8 mouse cellular contexts compared by ENCODE assay signal in genomic region chr1:172324725-172325124, GRCm38 (mm10). TPM values are rescaled to one million over a fixed set of nuclear protein-coding genes. Genes with fewer than 3 reads are reported as not detected.
DNase-seq lines count a peak whose midpoint lies in the region; ATAC-seq and TF ChIP-seq lines count a peak whose summit lies in the region.

No protein-coding gene starts in this region.

- peak; percentile 53 for DNase-seq in ovary, adult 18-20 months (ENCODE audit: low spot score)
- no peak for DNase-seq in ovary, postnatal 10 days (ENCODE audit: low spot score)
- DNase-seq in cerebellum, adult 8-10 months, result peak; percentile 87
- DNase-seq in forebrain, postnatal 0 days, result peak; percentile 82
- peak; percentile 50 for DNase-seq in liver, adult 2 months (ENCODE audit: extremely low read depth, low read depth, low spot score)
- DNase-seq in neural tube, embryonic 11.5 days (ENCODE audit: low spot score), result peak; percentile 83

- 15% methylated on average over 7 of the region's 7 CpGs for WGBS in forebrain, postnatal 0 days
- 12% methylated on average over 7 of the region's 7 CpGs for WGBS in intestine, embryonic 16.5 days
- 24% methylated on average over 7 of the region's 7 CpGs for WGBS in liver, adult 2 months
- WGBS in neural tube, embryonic 11.5 days, result 15% methylated on average over 7 of the region's 7 CpGs
- 16% methylated on average over 7 of the region's 7 CpGs for WGBS in stomach, embryonic 16.5 days

- no peaks in the 10 kb centered on the region for H3K9me3 ChIP-seq in forebrain, postnatal 0 days (ENCODE audit: low read length)
- H3K9me3 ChIP-seq in intestine, embryonic 16.5 days (ENCODE audit: control insufficient read depth, low read length), result peaks cover 3% of the 10 kb centered on the region; the same call in 1 of the 2 replicates
- no peaks in the 10 kb centered on the region for H3K9me3 ChIP-seq in neural tube, embryonic 11.5 days (ENCODE audit: control insufficient read depth, low read length)
- H3K9me3 ChIP-seq in stomach, embryonic 16.5 days (replicated peaks; ENCODE audit: control insufficient read depth, low read length), result no peaks in the 10 kb centered on the region

- peak; percentile 88 for TF ChIP-seq CTCF in forebrain, postnatal 0 days (IDR thresholded peaks at IDR 0.05; ENCODE audit: low read depth)
- peak; percentile 96 for TF ChIP-seq CTCF in liver, adult 2 months (IDR thresholded peaks at IDR 0.05; ENCODE audit: low read depth, low read length)

- peak; percentile 30 for ATAC-seq in forebrain, postnatal 0 days
- peak; percentile 55 for ATAC-seq in intestine, embryonic 16.5 days
- ATAC-seq in neural tube, embryonic 11.5 days (ENCODE audit: insufficient read depth, low FRiP score, low TSS enrichment), result 0 out of 2 replicates have a peak, but pooled peaks have one; percentile 3
- peak; percentile 48; the same call in 1 of the 2 replicates for ATAC-seq in stomach, embryonic 16.5 days (ENCODE audit: insufficient read depth, low FRiP score)

- H3K27me3 ChIP-seq in forebrain, postnatal 0 days (ENCODE audit: insufficient read depth, low read length), result no peaks in the 10 kb centered on the region
- peaks cover 43% of the 10 kb centered on the region for H3K27me3 ChIP-seq in intestine, embryonic 16.5 days (replicated peaks; ENCODE audit: control insufficient read depth, insufficient read depth, low read length)
- H3K27me3 ChIP-seq in liver, adult 2 months (ENCODE audit: control insufficient read depth, insufficient read depth, low read length), result peaks cover 6% of the 10 kb centered on the region; the same call in 1 of the 2 replicates
- H3K27me3 ChIP-seq in neural tube, embryonic 11.5 days (ENCODE audit: control insufficient read depth, insufficient read depth, low read length), result peaks cover 16% of the 10 kb centered on the region
- H3K27me3 ChIP-seq in stomach, embryonic 16.5 days (ENCODE audit: control insufficient read depth, insufficient read depth, low read length), result peaks cover 45% of the 10 kb centered on the region

- no peak overlapping the region for H3K9ac ChIP-seq in forebrain, postnatal 0 days
- H3K9ac ChIP-seq in intestine, embryonic 16.5 days (ENCODE audit: low read depth, low read length), result no peak overlapping the region
- no peak overlapping the region for H3K9ac ChIP-seq in liver, adult 2 months (ENCODE audit: low read depth, low read length)
- H3K9ac ChIP-seq in neural tube, embryonic 11.5 days (ENCODE audit: low read length), result no peak overlapping the region
- no peak overlapping the region for H3K9ac ChIP-seq in stomach, embryonic 16.5 days (ENCODE audit: low read length)

- H3K4me2 ChIP-seq in forebrain, postnatal 0 days (ENCODE audit: low read depth), result no peak overlapping the region
- no peak overlapping the region for H3K4me2 ChIP-seq in intestine, embryonic 16.5 days (ENCODE audit: low read depth, low read length)
- H3K4me2 ChIP-seq in neural tube, embryonic 11.5 days (ENCODE audit: low read depth), result no peak overlapping the region
- no peak overlapping the region for H3K4me2 ChIP-seq in stomach, embryonic 16.5 days (ENCODE audit: low read depth, low read length)

- peaks cover 3% of the 10 kb centered on the region; the same call in 1 of the 2 replicates for H3K36me3 ChIP-seq in forebrain, postnatal 0 days (ENCODE audit: insufficient read depth)
- no peaks in the 10 kb centered on the region for H3K36me3 ChIP-seq in intestine, embryonic 16.5 days (ENCODE audit: control insufficient read depth, insufficient read depth, low read length)
- no peaks in the 10 kb centered on the region for H3K36me3 ChIP-seq in liver, adult 2 months (ENCODE audit: control insufficient read depth, insufficient read depth, low read length)
- no peaks in the 10 kb centered on the region for H3K36me3 ChIP-seq in neural tube, embryonic 11.5 days (ENCODE audit: control insufficient read depth, insufficient read depth, low read length)
- no peaks in the 10 kb centered on the region for H3K36me3 ChIP-seq in stomach, embryonic 16.5 days (ENCODE audit: control insufficient read depth, insufficient read depth, low read length)

- H3K4me3 ChIP-seq in forebrain, postnatal 0 days (ENCODE audit: low read depth, low read length), result no peak overlapping the region
- no peak overlapping the region for H3K4me3 ChIP-seq in intestine, embryonic 16.5 days (ENCODE audit: low read length)
- H3K4me3 ChIP-seq in liver, adult 2 months (ENCODE audit: insufficient read depth, low read depth, low read length), result no peak overlapping the region
- H3K4me3 ChIP-seq in neural tube, embryonic 11.5 days (ENCODE audit: low read depth, low read length), result no peak overlapping the region
- no peak overlapping the region for H3K4me3 ChIP-seq in stomach, embryonic 16.5 days (replicated peaks; ENCODE audit: low read length)

- H3K79me2 ChIP-seq in liver, adult 2 months (ENCODE audit: control insufficient read depth, insufficient read depth, low read length), result no peaks in the 10 kb centered on the region

- H3K4me1 ChIP-seq in forebrain, postnatal 0 days (ENCODE audit: insufficient read depth), result peaks cover 23% of the 10 kb centered on the region
- peaks cover 10% of the 10 kb centered on the region for H3K4me1 ChIP-seq in intestine, embryonic 16.5 days (ENCODE audit: control insufficient read depth, insufficient read depth, low read length)
- H3K4me1 ChIP-seq in liver, adult 2 months (ENCODE audit: control insufficient read depth, insufficient read depth, low read length), result peaks cover 1% of the 10 kb centered on the region; the same call in 1 of the 2 replicates
- peaks cover 20% of the 10 kb centered on the region for H3K4me1 ChIP-seq in neural tube, embryonic 11.5 days (ENCODE audit: control insufficient read depth, insufficient read depth, low read length)
- H3K4me1 ChIP-seq in stomach, embryonic 16.5 days (ENCODE audit: control insufficient read depth, insufficient read depth, low read length), result 0 out of 2 replicates have a peak, but pooled peaks cover 11% of the 10 kb centered on the region

- 0 out of 2 replicates have a peak overlapping the region, but pooled peaks have one; percentile 30 for H3K27ac ChIP-seq in forebrain, postnatal 0 days (ENCODE audit: low read depth, low read length)
- H3K27ac ChIP-seq in intestine, embryonic 16.5 days (ENCODE audit: low read length), result no peak overlapping the region
- H3K27ac ChIP-seq in liver, adult 2 months (replicated peaks; ENCODE audit: insufficient read depth, low read depth, low read length), result no peak overlapping the region
- no peak overlapping the region for H3K27ac ChIP-seq in neural tube, embryonic 11.5 days (ENCODE audit: low read depth, low read length)
- no peak overlapping the region for H3K27ac ChIP-seq in stomach, embryonic 16.5 days (ENCODE audit: low read length)

- TF ChIP-seq POLR2A in liver, adult 2 months (IDR thresholded peaks at IDR 0.05; ENCODE audit: extremely low read depth, insufficient read depth, low read length), result no peak

RNA-seq across cellular contexts. Expression of gene Kcnj9, which starts 4.4 kb away (rescaled TPM):
- total RNA-seq in forebrain, postnatal 0 days (2014; rRNA removed), result 7.5 and 8.6 TPM in 2 replicates
- 2.9 and 4.8 TPM in 2 replicates for polyA plus RNA-seq in forebrain, postnatal 0 days (2015; fragmentation: Nextera tagmentation; extraction: Ambion mirVana)
- not detected in 2 replicates for polyA plus RNA-seq in intestine, embryonic 16.5 days (2015; fragmentation: Nextera tagmentation; extraction: Ambion mirVana)
- total RNA-seq in liver, adult 2 months (2014; rRNA removed), result 0.09 and 0.20 TPM in 2 replicates
- polyA plus RNA-seq in liver, adult 2 months (2012; rRNA removed), result 0.02 and 0.09 TPM in 2 replicates
- polyA plus RNA-seq in neural tube, embryonic 11.5 days (2014; fragmentation: Nextera tagmentation; extraction: Ambion mirVana), result 0.30 and 0.84 TPM in 2 replicates
- 0.07 TPM in 1 of 2 replicates, not detected in the other for polyA plus RNA-seq in stomach, embryonic 16.5 days (2015; fragmentation: Nextera tagmentation; extraction: Ambion mirVana)

RNA-seq across cellular contexts. Expression of gene Kcnj10, which starts 16.3 kb away (rescaled TPM):
- 3.2 and 4.1 TPM in 2 replicates for total RNA-seq in forebrain, postnatal 0 days (2014; rRNA removed)
- polyA plus RNA-seq in forebrain, postnatal 0 days (2015; fragmentation: Nextera tagmentation; extraction: Ambion mirVana), result 1.4 and 2.9 TPM in 2 replicates
- 0.07 and 0.10 TPM in 2 replicates for polyA plus RNA-seq in intestine, embryonic 16.5 days (2015; fragmentation: Nextera tagmentation; extraction: Ambion mirVana)
- 0.37 and 0.47 TPM in 2 replicates for total RNA-seq in liver, adult 2 months (2014; rRNA removed)
- polyA plus RNA-seq in liver, adult 2 months (2012; rRNA removed), result 0.34 and 0.39 TPM in 2 replicates
- 0.85 and 0.93 TPM in 2 replicates for polyA plus RNA-seq in neural tube, embryonic 11.5 days (2014; fragmentation: Nextera tagmentation; extraction: Ambion mirVana)
- polyA plus RNA-seq in stomach, embryonic 16.5 days (2015; fragmentation: Nextera tagmentation; extraction: Ambion mirVana), result 0.07 and 0.19 TPM in 2 replicates

RNA-seq across cellular contexts. Expression of gene Atp1a2, which starts 26.9 kb away (rescaled TPM):
- 213 and 294 TPM in 2 replicates for total RNA-seq in forebrain, postnatal 0 days (2014; rRNA removed)
- 54.4 and 75.2 TPM in 2 replicates for polyA plus RNA-seq in forebrain, postnatal 0 days (2015; fragmentation: Nextera tagmentation; extraction: Ambion mirVana)
- polyA plus RNA-seq in intestine, embryonic 16.5 days (2015; fragmentation: Nextera tagmentation; extraction: Ambion mirVana), result 3.1 and 3.2 TPM in 2 replicates
- 0.92 and 0.94 TPM in 2 replicates for total RNA-seq in liver, adult 2 months (2014; rRNA removed)
- 0.37 and 0.59 TPM in 2 replicates for polyA plus RNA-seq in liver, adult 2 months (2012; rRNA removed)
- 1.3 and 1.6 TPM in 2 replicates for polyA plus RNA-seq in neural tube, embryonic 11.5 days (2014; fragmentation: Nextera tagmentation; extraction: Ambion mirVana)
- 5.7 and 7.5 TPM in 2 replicates for polyA plus RNA-seq in stomach, embryonic 16.5 days (2015; fragmentation: Nextera tagmentation; extraction: Ambion mirVana)

RNA-seq across cellular contexts. Expression of gene Pigm, which starts 51.6 kb away (rescaled TPM):
- total RNA-seq in forebrain, postnatal 0 days (2014; rRNA removed), result 10.4 and 14.5 TPM in 2 replicates
- polyA plus RNA-seq in forebrain, postnatal 0 days (2015; fragmentation: Nextera tagmentation; extraction: Ambion mirVana), result 1.9 and 2.3 TPM in 2 replicates
- polyA plus RNA-seq in intestine, embryonic 16.5 days (2015; fragmentation: Nextera tagmentation; extraction: Ambion mirVana), result 5.0 and 5.6 TPM in 2 replicates
- total RNA-seq in liver, adult 2 months (2014; rRNA removed), result 3.6 and 3.7 TPM in 2 replicates
- polyA plus RNA-seq in liver, adult 2 months (2012; rRNA removed), result 2.9 and 4.4 TPM in 2 replicates
- polyA plus RNA-seq in neural tube, embryonic 11.5 days (2014; fragmentation: Nextera tagmentation; extraction: Ambion mirVana), result 14.2 and 15.1 TPM in 2 replicates
- polyA plus RNA-seq in stomach, embryonic 16.5 days (2015; fragmentation: Nextera tagmentation; extraction: Ambion mirVana), result 6.1 and 6.4 TPM in 2 replicates

Comparison
In these comparisons a context has a peak if more than half of its experiments do, and no peak if none do; other contexts are left out.
1. ATAC-seq: peak in every context shown above with its lines; median percentile 55 in intestine, embryonic 16.5 days; 48 in stomach, embryonic 16.5 days; 30 in forebrain, postnatal 0 days; 3 in neural tube, embryonic 11.5 days.